Mouse (Mus musculus): ENCODE results near the gene Zfp629.

DNA sequence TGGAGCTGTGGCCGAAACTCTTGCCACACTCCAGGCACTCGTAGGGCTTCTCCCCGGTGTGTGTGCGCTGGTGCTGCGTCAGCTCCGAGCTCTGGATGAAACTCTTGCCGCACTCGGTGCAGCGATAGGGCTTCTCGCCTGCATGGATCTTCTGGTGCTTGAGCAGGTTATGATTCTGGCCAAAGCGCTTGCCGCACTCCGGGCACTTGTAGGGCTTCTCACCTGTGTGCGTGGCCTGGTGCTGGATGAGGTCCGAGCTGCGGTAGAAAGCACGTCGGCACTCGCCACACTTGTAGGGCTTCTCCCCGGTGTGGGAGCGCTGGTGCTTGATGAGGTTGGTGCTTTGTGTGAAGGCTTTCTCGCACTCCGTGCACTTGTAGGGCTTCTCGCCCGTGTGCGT, 4.0 kb downstream of the Zfp629 start:
- TF ChIP-seq POLR2A (IDR thresholded peaks at IDR 0.05; ENCODE audit: borderline replicate concordance, control insufficient read depth, low read depth, low read length): no peak
- no peak for TF ChIP-seq CTCF (IDR thresholded peaks at IDR 0.05; ENCODE audit: control insufficient read depth, insufficient read depth, low read length)

Data from bone marrow, adult 2 months (tissue).